Comparison of ENCODE assay signal across 12 mouse cellular contexts in the genomic region with DNA sequence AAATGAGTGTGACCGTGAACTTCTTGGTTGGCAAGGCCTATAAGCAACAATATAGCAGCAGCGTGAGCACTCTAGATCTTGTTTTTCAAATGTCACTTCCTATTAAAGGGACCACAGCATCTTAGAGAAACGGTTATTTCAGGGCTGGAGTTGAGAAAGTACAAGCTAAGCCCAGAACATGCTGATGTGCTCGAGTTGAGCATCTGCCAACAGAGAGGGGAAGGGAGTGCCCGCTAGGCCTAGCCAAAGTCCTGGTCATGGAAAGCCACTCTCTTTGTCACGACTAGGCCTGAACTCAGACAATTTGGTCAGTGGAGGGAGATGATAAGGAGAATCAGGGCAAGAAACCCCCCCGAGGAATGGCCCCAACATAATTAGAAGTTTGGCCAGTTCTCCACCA.
DNase-seq lines count a peak whose midpoint lies in the region; ATAC-seq and TF ChIP-seq lines count a peak whose summit lies in the region.
"Had no signal": no experiment of that assay in that cellular context is flagged by ENCODE, and none has a peak within 500 bp of the region (broad histone marks: within the 10 kb centered on the region; RNA-seq: fewer than 3 reads in every experiment).

No protein-coding gene starts in this region.

- no peak overlapping the region for H3K4me2 ChIP-seq in heart, embryonic 12.5 days
- H3K4me2 ChIP-seq in midbrain, embryonic 13.5 days (replicated peaks), result no peak overlapping the region
- no peak overlapping the region for H3K4me2 ChIP-seq in stomach, postnatal 0 days (replicated peaks; ENCODE audit: low read depth)
- H3K4me2 ChIP-seq: forebrain, embryonic 15.5 days; limb, embryonic 12.5 days had no signal

- TF ChIP-seq CTCF in lung, adult 2 months (IDR thresholded peaks at IDR 0.05; ENCODE audit: insufficient read depth, low read length), result no peak
- no peak for TF ChIP-seq CTCF in stomach, postnatal 0 days (IDR thresholded peaks at IDR 0.05; ENCODE audit: low read depth)

- ATAC-seq in heart, embryonic 12.5 days (ENCODE audit: insufficient number of reproducible peaks, low FRiP score), result no peak
- no peak for ATAC-seq in midbrain, embryonic 13.5 days
- no peak for ATAC-seq in stomach, postnatal 0 days (ENCODE audit: low FRiP score, low TSS enrichment)
- ATAC-seq in erythroid progenitor cell, adult 5-6 weeks (replicated peaks; ENCODE audit: low FRiP score, poor library complexity, severe bottlenecking), result no peak
- ATAC-seq: forebrain, embryonic 15.5 days; hindbrain, embryonic 16.5 days had no signal

- H3K36me3 ChIP-seq in heart, embryonic 12.5 days, result no peaks in the 10 kb centered on the region
- no peaks in the 10 kb centered on the region for H3K36me3 ChIP-seq in midbrain, embryonic 13.5 days
- H3K36me3 ChIP-seq in stomach, postnatal 0 days (ENCODE audit: control insufficient read depth, insufficient read depth, low read length), result peaks cover 7% of the 10 kb centered on the region; the same call in 1 of the 2 replicates
- H3K36me3 ChIP-seq: forebrain, embryonic 15.5 days; limb, embryonic 12.5 days had no signal

- no peak overlapping the region for H3K9ac ChIP-seq in heart, embryonic 12.5 days
- no peak overlapping the region for H3K9ac ChIP-seq in midbrain, embryonic 13.5 days (replicated peaks)
- H3K9ac ChIP-seq in stomach, postnatal 0 days (ENCODE audit: low read length), result no peak overlapping the region
- H3K9ac ChIP-seq: forebrain, embryonic 15.5 days; limb, embryonic 12.5 days had no signal

- intact Hi-C loops in gastrocnemius, postnatal 36 days (cut with DNase I), result loop anchor here (5.0 kb wide), 1 partner anchor 395 kb away; no protein-coding TSS in a partner anchor

- H3K4me1 ChIP-seq in heart, embryonic 12.5 days (replicated peaks), result no peaks in the 10 kb centered on the region
- H3K4me1 ChIP-seq in lung, adult 2 months (ENCODE audit: control insufficient read depth, insufficient read depth, low read length), result peaks cover 5% of the 10 kb centered on the region
- H3K4me1 ChIP-seq in midbrain, embryonic 13.5 days (replicated peaks), result no peaks in the 10 kb centered on the region
- no peaks in the 10 kb centered on the region for H3K4me1 ChIP-seq in stomach, postnatal 0 days (replicated peaks; ENCODE audit: control insufficient read depth, insufficient read depth)
- H3K4me1 ChIP-seq: forebrain, embryonic 15.5 days; limb, embryonic 12.5 days had no signal

- TF ChIP-seq POLR2A in lung, adult 2 months (IDR thresholded peaks at IDR 0.05; ENCODE audit: borderline replicate concordance, extremely low read depth, low read depth, low read length), result no peak

- no peaks in the 10 kb centered on the region for H3K27me3 ChIP-seq in heart, embryonic 12.5 days (replicated peaks)
- H3K27me3 ChIP-seq in midbrain, embryonic 13.5 days, result no peaks in the 10 kb centered on the region
- H3K27me3 ChIP-seq in stomach, postnatal 0 days (ENCODE audit: control insufficient read depth, insufficient read depth, low read length), result no peaks in the 10 kb centered on the region
- H3K27me3 ChIP-seq: forebrain, embryonic 15.5 days; limb, embryonic 12.5 days had no signal

- peak; percentile 79 to 90 for DNase-seq in heart, adult 18-20 months
- peak; percentile 49 for DNase-seq in NIH3T3 (ENCODE audit: low read depth)
- DNase-seq in gastrocnemius, postnatal 36 days, result peak; percentile 39 to 47
- DNase-seq in lung, adult 2 months, result peak; percentile 16
- no peak for DNase-seq in stomach, postnatal 0 days (ENCODE audit: low spot score)

- H3K4me3 ChIP-seq in heart, embryonic 12.5 days, result no peak overlapping the region
- no peak overlapping the region for H3K4me3 ChIP-seq in lung, adult 2 months (replicated peaks; ENCODE audit: extremely low read depth, low read depth, low read length)
- H3K4me3 ChIP-seq in midbrain, embryonic 13.5 days (replicated peaks), result no peak overlapping the region
- H3K4me3 ChIP-seq in stomach, postnatal 0 days (ENCODE audit: low read depth, low read length), result no peak overlapping the region
- H3K4me3 ChIP-seq: forebrain, embryonic 15.5 days; layer of hippocampus, adult 2 months; limb, embryonic 12.5 days had no signal

- no peak overlapping the region for H3K27ac ChIP-seq in heart, embryonic 12.5 days (ENCODE audit: poor library complexity, severe bottlenecking)
- H3K27ac ChIP-seq in midbrain, embryonic 13.5 days, result no peak overlapping the region
- H3K27ac ChIP-seq in stomach, postnatal 0 days (replicated peaks), result no peak overlapping the region
- H3K27ac ChIP-seq: forebrain, embryonic 15.5 days; layer of hippocampus, adult 2 months; limb, embryonic 12.5 days had no signal

- H3K9me3 ChIP-seq in heart, embryonic 12.5 days (replicated peaks), result no peaks in the 10 kb centered on the region
- no peaks in the 10 kb centered on the region for H3K9me3 ChIP-seq in midbrain, embryonic 13.5 days
- H3K9me3 ChIP-seq in stomach, postnatal 0 days (ENCODE audit: control insufficient read depth, low read length), result no peaks in the 10 kb centered on the region
- H3K9me3 ChIP-seq: forebrain, embryonic 15.5 days; limb, embryonic 12.5 days had no signal

- WGBS in heart, embryonic 12.5 days, result 70% methylated on average over 7 of the region's 7 CpGs
- WGBS in lung, adult 2 months, result 45% methylated on average over 7 of the region's 7 CpGs
- 78% methylated on average over 7 of the region's 7 CpGs for WGBS in midbrain, embryonic 13.5 days
- 65% methylated on average over 7 of the region's 7 CpGs for WGBS in stomach, postnatal 0 days

- TF ChIP-seq EP300 in stomach, postnatal 0 days (optimal IDR thresholded peaks at IDR 0.05), result no peak
